Mouse (Mus musculus): ENCODE results near the gene Defb26. TPM values are rescaled to one million over a fixed set of nuclear protein-coding genes. Genes with fewer than 3 reads are reported as not detected.

Gene Defb26
- not detected for total RNA-seq (2021)
- long read RNA-seq = 0 reads

- DNase-seq (ENCODE audit: low spot score in 2 of 2) = no peak
Observed at GRCm38 (mm10) chr2:152511592-152511991, at the start of gene Defb26. Defb26 (minus strand) TSS chr2:152511692.

GRCm38 (mm10) chr2:152556655-152557054 lies 45.2 kb upstream of the Defb26 start:
- no peak for DNase-seq (ENCODE audit: low spot score in 2 of 2)

GRCm38 (mm10) chr2:152553774-152554423 lies 42.4 kb upstream of the Defb26 start:
- DNase-seq (ENCODE audit: low spot score in 2 of 2) = peak; percentile 11 to 74

GRCm38 (mm10) chr2:152548124-152548523 lies 36.6 kb upstream of the Defb26 start:
- DNase-seq (ENCODE audit: low spot score in 2 of 2) = no peak

GRCm38 (mm10) chr2:152544691-152545090 lies 33.2 kb upstream of the Defb26 start:
- peak; percentile 68 to 91 for DNase-seq (ENCODE audit: low spot score in 2 of 2)

GRCm38 (mm10) chr2:152543478-152543877 lies 32.0 kb upstream of the Defb26 start:
- DNase-seq (ENCODE audit: low spot score in 2 of 2) = no peak

- DNase-seq (ENCODE audit: low spot score in 2 of 2) = no peak
Observed at GRCm38 (mm10) chr2:152542897-152543296, 31.4 kb upstream of the Defb26 start.

GRCm38 (mm10) chr2:152541979-152542378 lies 30.5 kb upstream of the Defb26 start:
- no peak for DNase-seq (ENCODE audit: low spot score in 2 of 2)

- DNase-seq (ENCODE audit: low spot score in 2 of 2) = no peak
Observed at GRCm38 (mm10) chr2:152539944-152540710, 28.6 kb upstream of the Defb26 start, which contains the start of gene Defb29. Defb29 (minus strand) TSS chr2:152540098.

- no peak for DNase-seq (ENCODE audit: low spot score in 2 of 2)
Observed at GRCm38 (mm10) chr2:152517981-152518380, 6.5 kb upstream of the Defb26 start, which contains the start of gene Defb28. Defb28 (plus strand) TSS chr2:152518255.

- DNase-seq (ENCODE audit: low spot score in 2 of 2) = no peak
Observed at GRCm38 (mm10) chr2:152516084-152516483, 4.6 kb upstream of the Defb26 start.

GRCm38 (mm10) chr2:152503950-152504349 lies 7.5 kb downstream of the Defb26 start:
- no peak for DNase-seq (ENCODE audit: low spot score in 2 of 2)

GRCm38 (mm10) chr2:152500863-152501229 lies 10.6 kb downstream of the Defb26 start:
- DNase-seq (ENCODE audit: low spot score in 2 of 2) = no peak

- DNase-seq (ENCODE audit: low spot score in 2 of 2) = no peak
Observed at GRCm38 (mm10) chr2:152500204-152500862, 11.2 kb downstream of the Defb26 start.

- DNase-seq (ENCODE audit: low spot score in 2 of 2) = no peak
Observed at GRCm38 (mm10) chr2:152498020-152498419, 13.5 kb downstream of the Defb26 start.

GRCm38 (mm10) chr2:152493151-152493550 lies 18.3 kb downstream of the Defb26 start:
- no peak for DNase-seq (ENCODE audit: low spot score in 2 of 2)

- no peak for DNase-seq (ENCODE audit: low spot score in 2 of 2)
Observed at GRCm38 (mm10) chr2:152490038-152490437, 21.5 kb downstream of the Defb26 start, which contains the start of gene Defb22. Defb22 (minus strand) TSS chr2:152490138.

GRCm38 (mm10) chr2:152487024-152487423 lies 24.5 kb downstream of the Defb26 start:
- no peak for DNase-seq (ENCODE audit: low spot score in 2 of 2)

GRCm38 (mm10) chr2:152481726-152482125 lies 29.8 kb downstream of the Defb26 start:
- no peak for DNase-seq (ENCODE audit: low spot score in 2 of 2)

GRCm38 (mm10) chr2:152480881-152481280 lies 30.6 kb downstream of the Defb26 start:
- DNase-seq (ENCODE audit: low spot score in 2 of 2) = no peak

GRCm38 (mm10) chr2:152476763-152477162 lies 34.7 kb downstream of the Defb26 start, which contains the start of gene Defb20:
Defb20 (plus strand) TSS chr2:152477063.
- no peak for DNase-seq (ENCODE audit: low spot score in 2 of 2)

GRCm38 (mm10) chr2:152472434-152472833 lies 39.1 kb downstream of the Defb26 start:
- peak in 1 of 2 experiments; percentile 7 for DNase-seq (ENCODE audit: low spot score in 2 of 2)

Data from layer of hippocampus, adult 18-20 months (tissue).